In the genomic region with DNA sequence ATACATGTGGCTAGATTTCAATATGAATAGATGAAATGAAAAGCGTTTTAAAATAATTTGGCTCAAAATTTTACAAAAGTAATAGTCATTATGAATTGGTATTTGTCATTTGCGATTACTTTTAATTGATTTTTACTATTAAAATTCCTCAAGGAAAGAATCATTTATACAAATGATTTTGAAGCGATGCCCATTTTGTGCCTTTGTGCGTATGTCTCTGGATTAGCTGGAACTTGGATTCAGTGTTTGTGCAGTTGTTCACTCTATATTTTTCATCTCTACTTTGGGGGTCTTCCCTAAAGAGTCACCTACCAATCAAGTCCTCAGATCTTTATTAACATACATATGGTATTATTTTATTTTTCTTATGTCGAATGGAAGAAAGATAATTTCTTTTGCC, we compare ENCODE assay signal across 9 mouse cellular contexts.
DNase-seq lines count a peak whose midpoint lies in the region; ATAC-seq lines count a peak whose summit lies in the region.
"Had no signal": no experiment of that assay in that cellular context is flagged by ENCODE, and none has a peak within 500 bp of the region (broad histone marks: within the 10 kb centered on the region; RNA-seq: fewer than 3 reads in every experiment).

No protein-coding gene starts in this region.

- no peaks in the 10 kb centered on the region for H3K36me3 ChIP-seq in heart, embryonic 16.5 days (ENCODE audit: control insufficient read depth, insufficient read depth)
- no peaks in the 10 kb centered on the region for H3K36me3 ChIP-seq in embryonic facial prominence, embryonic 12.5 days
- no peaks in the 10 kb centered on the region for H3K36me3 ChIP-seq in hindbrain, embryonic 15.5 days
- no peaks in the 10 kb centered on the region for H3K36me3 ChIP-seq in midbrain, embryonic 13.5 days

- 46% methylated on average over 5 of the region's 5 CpGs for WGBS in heart, embryonic 16.5 days
- 44% methylated on average over 5 of the region's 5 CpGs for WGBS in embryonic facial prominence, embryonic 12.5 days
- 21% methylated on average over 5 of the region's 5 CpGs for WGBS in hindbrain, embryonic 15.5 days
- WGBS in midbrain, embryonic 13.5 days, result 27% methylated on average over 5 of the region's 5 CpGs

- no peaks in the 10 kb centered on the region for H3K27me3 ChIP-seq in heart, embryonic 16.5 days (ENCODE audit: control insufficient read depth, insufficient read depth, low read length)
- no peaks in the 10 kb centered on the region for H3K27me3 ChIP-seq in embryonic facial prominence, embryonic 12.5 days
- H3K27me3 ChIP-seq in hindbrain, embryonic 15.5 days, result no peaks in the 10 kb centered on the region
- no peaks in the 10 kb centered on the region for H3K27me3 ChIP-seq in midbrain, embryonic 13.5 days

- H3K27ac ChIP-seq in heart, embryonic 16.5 days (ENCODE audit: low read length), result peak overlapping the region; percentile 88
- H3K27ac ChIP-seq in embryonic facial prominence, embryonic 12.5 days, result peak overlapping the region; percentile 93
- H3K27ac ChIP-seq in hindbrain, embryonic 15.5 days (replicated peaks), result peak overlapping the region; percentile 91
- peak overlapping the region; percentile 95 for H3K27ac ChIP-seq in midbrain, embryonic 13.5 days

- ATAC-seq in heart, embryonic 16.5 days (replicated peaks; ENCODE audit: extremely low read depth, insufficient read depth, low FRiP score), result no peak
- no peak for ATAC-seq in embryonic facial prominence, embryonic 12.5 days (ENCODE audit: insufficient number of reproducible peaks, insufficient read depth, low FRiP score, low TSS enrichment)
- no peak for ATAC-seq in hindbrain, embryonic 15.5 days (ENCODE audit: low FRiP score, low read depth)
- ATAC-seq in midbrain, embryonic 13.5 days, result no peak

- no peaks in the 10 kb centered on the region for H3K9me3 ChIP-seq in heart, embryonic 16.5 days (replicated peaks; ENCODE audit: control insufficient read depth, low read length)
- H3K9me3 ChIP-seq in embryonic facial prominence, embryonic 12.5 days, result no peaks in the 10 kb centered on the region
- no peaks in the 10 kb centered on the region for H3K9me3 ChIP-seq in hindbrain, embryonic 15.5 days
- no peaks in the 10 kb centered on the region for H3K9me3 ChIP-seq in midbrain, embryonic 13.5 days

- peak overlapping the region; percentile 67 for H3K4me2 ChIP-seq in heart, embryonic 16.5 days (ENCODE audit: low read depth, low read length)
- peak overlapping the region; percentile 54 for H3K4me2 ChIP-seq in embryonic facial prominence, embryonic 12.5 days (replicated peaks)
- peak overlapping the region; percentile 67 for H3K4me2 ChIP-seq in hindbrain, embryonic 15.5 days
- peak overlapping the region; percentile 71 for H3K4me2 ChIP-seq in midbrain, embryonic 13.5 days (replicated peaks)

- no peak for DNase-seq in heart, postnatal 36 days
- DNase-seq in urinary bladder, postnatal 4 days (ENCODE audit: low spot score in 2 of 2), result no peak
- DNase-seq in thymus, postnatal 4 days, result no peak
- no peak for DNase-seq in urinary bladder, adult 18-20 months (ENCODE audit: low spot score in 2 of 2)
- DNase-seq: gastrocnemius, postnatal 36 days had no signal

- H3K9ac ChIP-seq in heart, embryonic 16.5 days (ENCODE audit: low read length), result peak overlapping the region; percentile 82
- peak overlapping the region; percentile 86 for H3K9ac ChIP-seq in embryonic facial prominence, embryonic 12.5 days
- peak overlapping the region; percentile 85 for H3K9ac ChIP-seq in hindbrain, embryonic 15.5 days
- peak overlapping the region; percentile 81 for H3K9ac ChIP-seq in midbrain, embryonic 13.5 days (replicated peaks)

- peak overlapping the region; percentile 79 for H3K4me3 ChIP-seq in heart, embryonic 16.5 days (ENCODE audit: low read length)
- H3K4me3 ChIP-seq in embryonic facial prominence, embryonic 12.5 days, result peak overlapping the region; percentile 62
- H3K4me3 ChIP-seq in hindbrain, embryonic 15.5 days, result peak overlapping the region; percentile 81
- peak overlapping the region; percentile 74 for H3K4me3 ChIP-seq in midbrain, embryonic 13.5 days (replicated peaks)

- peaks cover 20% of the 10 kb centered on the region for H3K4me1 ChIP-seq in heart, embryonic 16.5 days (ENCODE audit: control insufficient read depth, insufficient read depth, low read length)
- peaks cover 16% of the 10 kb centered on the region; the same call in 1 of the 2 replicates for H3K4me1 ChIP-seq in embryonic facial prominence, embryonic 12.5 days
- H3K4me1 ChIP-seq in hindbrain, embryonic 15.5 days (replicated peaks), result peaks cover 37% of the 10 kb centered on the region
- H3K4me1 ChIP-seq in midbrain, embryonic 13.5 days (replicated peaks), result peaks cover 45% of the 10 kb centered on the region

- intact Hi-C loops in heart, postnatal 36 days (cut with DNase I), result loop anchor here (2.0 to 5.0 kb wide), 2 partner anchors 26 to 244 kb away; no protein-coding TSS in a partner anchor
